Mouse (Mus musculus): ENCODE results near the gene Mrpl17. TPM values are rescaled to one million over a fixed set of nuclear protein-coding genes. Genes with fewer than 3 reads are reported as not detected.

Gene Mrpl17
- total and polyA plus RNA-seq, 3 experiments, result 306 to 451 (median 399) TPM

- Histone ChIP-seq H3K9me3 (replicated peaks; ENCODE audit: low read length) (no peaks in the 10 kb centered on the region), H3K36me3 (replicated peaks in 1 of 2; ENCODE audit: control insufficient read depth in 1 of 2, insufficient read depth in 1 of 2, low read length in 1 of 2) (no peaks in the 10 kb centered on the region), H3K4me1 (ENCODE audit: control insufficient read depth in 1 of 2, insufficient read depth in 2 of 2) (peaks cover 0 to 8% of the 10 kb centered on the region in 2 experiments; a peak in 2 of 4 replicates), H3K27ac (ENCODE audit: insufficient read depth, low read depth) (no peak overlapping the region), H3K9ac (ENCODE audit: insufficient read depth, low read depth) (no peak overlapping the region), H3K4me2 (ENCODE audit: insufficient read depth, low read depth, poor library complexity, severe bottlenecking) (no peak overlapping the region), H3K79me2 (replicated peaks; ENCODE audit: control insufficient read depth, extremely low read depth, insufficient read depth, poor library complexity, severe bottlenecking) (no peaks in the 10 kb centered on the region), H3K4me3 (replicated peaks in 1 of 3; ENCODE audit: low read depth in 2 of 3, low read length in 2 of 3, poor library complexity in 1 of 3) (no peak overlapping the region), H3K27me3 (replicated peaks) (peaks cover 34% of the 10 kb centered on the region)
- in situ Hi-C loops (cut with MboI; ENCODE audit: low pct_ligation_motif_present, low pct_unique_long_range_greater_than_20kb, low sequenced_read_pairs), result no loop called here
- no peak for DNase-seq (ENCODE audit: extremely low read depth)
- no peak for TF ChIP-seq JUN (IDR thresholded peaks at IDR 0.05; ENCODE audit: insufficient read depth, low read depth, low read length)
- TF ChIP-seq ZKSCAN1 (IDR thresholded peaks at IDR 0.05; ENCODE audit: borderline replicate concordance, low read depth, low read length), result no peak
- TF ChIP-seq JUND (conservative IDR thresholded peaks at IDR 0.05; ENCODE audit: low read depth, low read length), result no peak
- no peak for TF ChIP-seq HCFC1 (IDR thresholded peaks at IDR 0.05; ENCODE audit: low read depth, low read length)
- TF ChIP-seq ELF1 (IDR thresholded peaks at IDR 0.05; ENCODE audit: low read depth, low read length), result no peak
- TF ChIP-seq MAX (IDR thresholded peaks at IDR 0.05; ENCODE audit: low read length), result no peak
- TF ChIP-seq ZC3H11A (IDR thresholded peaks at IDR 0.05; ENCODE audit: low read depth, low read length), result no peak
- TF ChIP-seq NELFE (IDR thresholded peaks at IDR 0.05; ENCODE audit: low read depth, low read length), result no peak
- no peak for TF ChIP-seq RCOR1 (conservative IDR thresholded peaks at IDR 0.05; ENCODE audit: low read depth, low read length)
- TF ChIP-seq MAFK (IDR thresholded peaks at IDR 0.05; ENCODE audit: insufficient replicate concordance, low read length), result no peak
- no peak for TF ChIP-seq POLR2A (IDR thresholded peaks at IDR 0.05; ENCODE audit: low read depth, low read length)
- no peak for TF ChIP-seq BHLHE40 (IDR thresholded peaks at IDR 0.05; ENCODE audit: low read depth, low read length)
- no peak for TF ChIP-seq UBTF (IDR thresholded peaks at IDR 0.05; ENCODE audit: low read depth, low read length)
- no peak for TF ChIP-seq ZNF384 (IDR thresholded peaks at IDR 0.05; ENCODE audit: low read depth, low read length)
- no peak for TF ChIP-seq USF2 (conservative IDR thresholded peaks at IDR 0.05; ENCODE audit: low read depth, low read length)
- no peak for TF ChIP-seq SIN3A (IDR thresholded peaks at IDR 0.05; ENCODE audit: low read length)
- dilution Hi-C loops (cut with MboI; ENCODE audit: extremely low pct_ligation_motif_present, extremely low pct_unique_long_range_greater_than_20kb, low sequenced_read_pairs), result no loop called here
Measured at GRCm38 (mm10) chr7:105761813-105762484, 49.0 kb downstream of the Mrpl17 start.

GRCm38 (mm10) chr7:105753281-105753680 is 57.6 kb downstream of the Mrpl17 start:
- no peaks in the 10 kb centered on the region for H3K9me3 ChIP-seq (replicated peaks; ENCODE audit: low read length)
- dilution Hi-C loops (cut with MboI; ENCODE audit: extremely low pct_ligation_motif_present, extremely low pct_unique_long_range_greater_than_20kb, low sequenced_read_pairs), result no loop called here
- DNase-seq (ENCODE audit: extremely low read depth), result no peak
- H3K79me2 ChIP-seq (replicated peaks; ENCODE audit: control insufficient read depth, extremely low read depth, insufficient read depth, poor library complexity, severe bottlenecking), result no peaks in the 10 kb centered on the region
- in situ Hi-C loops (cut with MboI; ENCODE audit: low pct_ligation_motif_present, low pct_unique_long_range_greater_than_20kb, low sequenced_read_pairs), result no loop called here
- peaks cover 14 to 24% of the 10 kb centered on the region in 2 experiments for H3K36me3 ChIP-seq (replicated peaks in 1 of 2; ENCODE audit: control insufficient read depth in 1 of 2, insufficient read depth in 1 of 2, low read length in 1 of 2)
- no peak overlapping the region for H3K9ac ChIP-seq (ENCODE audit: insufficient read depth, low read depth)
- no peak overlapping the region for H3K4me3 ChIP-seq (replicated peaks in 1 of 3; ENCODE audit: low read depth in 2 of 3, low read length in 2 of 3, poor library complexity in 1 of 3)
- H3K27ac ChIP-seq (ENCODE audit: insufficient read depth, low read depth), result no peak overlapping the region
- TF ChIP-seq ZNF384 (IDR thresholded peaks at IDR 0.05; ENCODE audit: low read depth, low read length) (no peak), JUND (conservative IDR thresholded peaks at IDR 0.05; ENCODE audit: low read depth, low read length) (no peak), GABPA (IDR thresholded peaks at IDR 0.05; ENCODE audit: insufficient replicate concordance, low read depth, low read length) (no peak)
- H3K27me3 ChIP-seq (replicated peaks), result peaks cover 31% of the 10 kb centered on the region
- H3K4me2 ChIP-seq (ENCODE audit: insufficient read depth, low read depth, poor library complexity, severe bottlenecking), result no peak overlapping the region
- peaks cover 0 to 14% of the 10 kb centered on the region in 2 experiments; a peak in 3 of 4 replicates for H3K4me1 ChIP-seq (ENCODE audit: control insufficient read depth in 1 of 2, insufficient read depth in 2 of 2)

Other genes with a start within 250 kb of the Mrpl17 start
- 1.8 and 3.2 TPM in 2 replicates for gene Apbb1, start 229.4 kb downstream of the Mrpl17 start, total RNA-seq (2012; rRNA removed)
- 1.2 and 3.3 TPM in 2 replicates for gene Apbb1, start 229.4 kb downstream of the Mrpl17 start, total RNA-seq (2014; rRNA removed)
- 1.1 and 2.1 TPM in 2 replicates for gene Apbb1, start 229.4 kb downstream of the Mrpl17 start, polyA plus RNA-seq (2012; ENCODE audit: insufficient read length, low read depth)
- gene Hpx, start 211.0 kb downstream of the Mrpl17 start, total RNA-seq (2012; rRNA removed), result not detected in 2 replicates
- not detected in 2 replicates for gene Hpx, start 211.0 kb downstream of the Mrpl17 start, total RNA-seq (2014; rRNA removed)
- not detected in 2 replicates for gene Hpx, start 211.0 kb downstream of the Mrpl17 start, polyA plus RNA-seq (2012; ENCODE audit: insufficient read length, low read depth)
- gene Trim3, start 177.5 kb downstream of the Mrpl17 start, total RNA-seq (2012; rRNA removed), result 3.5 and 4.7 TPM in 2 replicates
- gene Trim3, start 177.5 kb downstream of the Mrpl17 start, total RNA-seq (2014; rRNA removed), result 2.2 TPM in 2 replicates
- gene Trim3, start 177.5 kb downstream of the Mrpl17 start, polyA plus RNA-seq (2012; ENCODE audit: insufficient read length, low read depth), result 3.5 and 4.6 TPM in 2 replicates
- gene Timm10b, start 171.0 kb downstream of the Mrpl17 start, total RNA-seq (2012; rRNA removed), result 103 and 115 TPM in 2 replicates
- 86.2 and 94.9 TPM in 2 replicates for gene Timm10b, start 171.0 kb downstream of the Mrpl17 start, total RNA-seq (2014; rRNA removed)
- gene Timm10b, start 171.0 kb downstream of the Mrpl17 start, polyA plus RNA-seq (2012; ENCODE audit: insufficient read length, low read depth), result 89.6 and 99.3 TPM in 2 replicates
- 50.1 and 57.7 TPM in 2 replicates for gene Arfip2, start 170.7 kb downstream of the Mrpl17 start, total RNA-seq (2012; rRNA removed)
- 46.9 and 55.6 TPM in 2 replicates for gene Arfip2, start 170.7 kb downstream of the Mrpl17 start, total RNA-seq (2014; rRNA removed)
- 54.8 and 71.0 TPM in 2 replicates for gene Arfip2, start 170.7 kb downstream of the Mrpl17 start, polyA plus RNA-seq (2012; ENCODE audit: insufficient read length, low read depth)
- 54.4 and 78.4 TPM in 2 replicates for gene Gm45799, start 170.5 kb downstream of the Mrpl17 start, total RNA-seq (2012; rRNA removed)
- gene Gm45799, start 170.5 kb downstream of the Mrpl17 start, total RNA-seq (2014; rRNA removed), result 37.7 and 51.6 TPM in 2 replicates
- gene Gm45799, start 170.5 kb downstream of the Mrpl17 start, polyA plus RNA-seq (2012; ENCODE audit: insufficient read length, low read depth), result 54.0 and 73.5 TPM in 2 replicates
- 0.04 and 0.08 TPM in 2 replicates for gene Dnhd1, start 160.3 kb downstream of the Mrpl17 start, total RNA-seq (2012; rRNA removed)
- gene Dnhd1, start 160.3 kb downstream of the Mrpl17 start, total RNA-seq (2014; rRNA removed), result 0.07 and 0.23 TPM in 2 replicates
- 0.31 and 0.41 TPM in 2 replicates for gene Dnhd1, start 160.3 kb downstream of the Mrpl17 start, polyA plus RNA-seq (2012; ENCODE audit: insufficient read length, low read depth)
- gene Ilk, start 74.5 kb downstream of the Mrpl17 start, total RNA-seq (2012; rRNA removed), result 32.4 and 32.6 TPM in 2 replicates
- gene Ilk, start 74.5 kb downstream of the Mrpl17 start, total RNA-seq (2014; rRNA removed), result 40.3 and 42.6 TPM in 2 replicates
- 45.9 and 51.1 TPM in 2 replicates for gene Ilk, start 74.5 kb downstream of the Mrpl17 start, polyA plus RNA-seq (2012; ENCODE audit: insufficient read length, low read depth)
- gene Rrp8, start 73.7 kb downstream of the Mrpl17 start, total RNA-seq (2012; rRNA removed), result 28.7 and 43.7 TPM in 2 replicates
- 57.3 and 66.0 TPM in 2 replicates for gene Rrp8, start 73.7 kb downstream of the Mrpl17 start, total RNA-seq (2014; rRNA removed)
- gene Rrp8, start 73.7 kb downstream of the Mrpl17 start, polyA plus RNA-seq (2012; ENCODE audit: insufficient read length, low read depth), result 84.2 and 133 TPM in 2 replicates
- gene Taf10, start 66.7 kb downstream of the Mrpl17 start, total RNA-seq (2012; rRNA removed), result 259 and 331 TPM in 2 replicates
- 259 and 461 TPM in 2 replicates for gene Taf10, start 66.7 kb downstream of the Mrpl17 start, total RNA-seq (2014; rRNA removed)
- gene Taf10, start 66.7 kb downstream of the Mrpl17 start, polyA plus RNA-seq (2012; ENCODE audit: insufficient read length, low read depth), result 297 and 330 TPM in 2 replicates
- gene Tpp1, start 58.9 kb downstream of the Mrpl17 start, total RNA-seq (2012; rRNA removed), result 25.1 and 29.9 TPM in 2 replicates
- gene Tpp1, start 58.9 kb downstream of the Mrpl17 start, total RNA-seq (2014; rRNA removed), result 13.8 and 19.1 TPM in 2 replicates
- gene Tpp1, start 58.9 kb downstream of the Mrpl17 start, polyA plus RNA-seq (2012; ENCODE audit: insufficient read length, low read depth), result 45.4 and 49.1 TPM in 2 replicates
- 0.04 TPM in 1 of 2 replicates, not detected in the other for gene Dchs1, start 23.4 kb downstream of the Mrpl17 start, total RNA-seq (2012; rRNA removed)
- gene Dchs1, start 23.4 kb downstream of the Mrpl17 start, total RNA-seq (2014; rRNA removed), result not detected in 2 replicates
- 0.03 TPM in 1 of 2 replicates, not detected in the other for gene Dchs1, start 23.4 kb downstream of the Mrpl17 start, polyA plus RNA-seq (2012; ENCODE audit: insufficient read length, low read depth)
- gene Gm4070, start 142.9 kb upstream of the Mrpl17 start, total RNA-seq (2012; rRNA removed), result 1.9 and 3.1 TPM in 2 replicates
- 3.2 and 3.7 TPM in 2 replicates for gene Gm4070, start 142.9 kb upstream of the Mrpl17 start, total RNA-seq (2014; rRNA removed)
- gene Gm4070, start 142.9 kb upstream of the Mrpl17 start, polyA plus RNA-seq (2012; ENCODE audit: insufficient read length, low read depth), result 2.8 and 4.2 TPM in 2 replicates

Data from CH12.LX (cell line).